Mouse (Mus musculus) thymus, adult 2 months (tissue): ENCODE measurements around the gene Tfeb. TPM values are rescaled to one million over a fixed set of nuclear protein-coding genes. Genes with fewer than 3 reads are reported as not detected.

Experiments used
- DNase-seq: peaks from one replicate; pipeline ENCODE4 v3.0.0; 2021
- H3K27ac ChIP-seq: fragments of 200-500 bp; 2 replicates; pipeline ENCODE4 v1.5.1; 2012; ENCODE audit warnings: low read length, control low read depth; ENCODE audit not compliant: control insufficient read depth, insufficient read depth
- H3K27me3 ChIP-seq: fragments of 200-500 bp; 2 replicates; pipeline ENCODE4 v1.6.1; 2012; ENCODE audit warnings: mild to moderate bottlenecking, low read length, moderate library complexity, mixed read lengths; ENCODE audit not compliant: control insufficient read depth, insufficient read depth
- H3K36me3 ChIP-seq: fragments of 200-500 bp; 2 replicates; pipeline ENCODE4 v1.6.1; 2012; ENCODE audit warnings: mild to moderate bottlenecking, low read length, moderate library complexity; ENCODE audit not compliant: control insufficient read depth, insufficient read depth
- H3K4me1 ChIP-seq: fragments of 200-500 bp; replicated peaks from 2 replicates; pipeline ENCODE4 v1.6.1; 2012; ENCODE audit warnings: low read length; ENCODE audit not compliant: control insufficient read depth, insufficient read depth
- H3K4me3 ChIP-seq: fragments of 200-500 bp; 2 replicates; pipeline ENCODE4 v1.5.1; 2012; ENCODE audit warnings: mild to moderate bottlenecking, low read length, control low read depth, moderate library complexity; ENCODE audit not compliant: control insufficient read depth, insufficient read depth
- CTCF ChIP-seq: fragments of 200-500 bp; IDR thresholded peaks from 2 replicates; pipeline ENCODE4 v1.5.1; 2012; ENCODE audit warnings: mild to moderate bottlenecking, control low read depth, low read length, moderate library complexity, borderline replicate concordance; ENCODE audit not compliant: control insufficient read depth, poor library complexity, insufficient read depth; ENCODE audit errors: extremely low read depth
- POLR2A ChIP-seq: fragments of 200-500 bp; IDR thresholded peaks from 2 replicates; pipeline ENCODE4 v1.6.1; 2012; ENCODE audit warnings: mild to moderate bottlenecking, low read length, control low read depth, moderate library complexity; ENCODE audit not compliant: control insufficient read depth, poor library complexity, insufficient read depth; ENCODE audit errors: extremely low read depth
- WGBS: fragments of 180-500 bp; shearing (Covaris S2); methylation state at CpG from one replicate; pipeline ENCODE4 v1.1.7; 2018; 5-methylcytosine and 5-hydroxymethylcytosine counted together
- polyA plus RNA-seq: library from polyadenylated mRNA; depleted of rRNA; stranded (reverse); fragments of >200 nt; gene quantifications from 2 replicates; pipeline ENCODE4 v1.2.3, GENCODE M21; 2012; rRNA removed

The Tfeb gene
- polyA plus RNA-seq, 1 experiment: 25.3 TPM

DNA sequence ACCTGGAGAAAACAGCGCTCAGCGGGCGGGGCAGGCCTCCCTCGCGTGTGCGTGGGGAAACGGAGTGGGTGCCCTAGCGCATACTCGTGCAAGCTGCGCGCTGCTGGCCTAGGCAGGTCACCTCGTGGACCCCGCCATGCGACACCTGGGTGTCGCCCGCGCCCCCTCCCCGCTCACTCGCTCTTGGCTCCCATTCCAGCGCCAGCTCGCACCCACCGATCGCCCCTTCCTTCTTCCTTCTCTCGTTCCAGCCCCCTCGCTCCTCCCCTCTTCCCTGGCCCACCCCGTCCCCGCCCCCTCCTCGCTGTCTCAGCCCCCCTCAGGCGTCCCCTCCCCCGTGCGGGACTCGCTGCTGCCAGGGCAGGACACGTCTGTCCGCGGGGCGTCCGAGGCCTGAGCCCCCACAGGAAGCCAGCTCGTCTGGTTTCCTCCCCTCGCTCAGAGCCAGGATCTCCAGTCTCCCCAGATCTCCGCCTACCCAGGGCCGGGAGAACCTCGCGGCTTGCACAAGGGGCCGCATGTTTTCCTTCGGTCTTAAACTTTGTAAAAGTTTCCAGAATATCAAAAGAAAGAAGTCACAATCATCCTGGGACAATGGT is 96.3 kb downstream of the Tfeb start:
- peaks cover 23% of the 10 kb centered on the region for H3K4me1 ChIP-seq
- no peak for TF ChIP-seq CTCF
- TF ChIP-seq POLR2A: no peak
- DNase-seq: peak; percentile 24
- peak overlapping the region; percentile 55 for H3K4me3 ChIP-seq
- peaks cover 5% of the 10 kb centered on the region; the same call in 1 of the 2 replicates for H3K27me3 ChIP-seq
- WGBS: 2% methylated on average over 45 of the region's 45 CpGs
- H3K36me3 ChIP-seq: no peaks in the 10 kb centered on the region
- H3K27ac ChIP-seq: no peak overlapping the region

DNA sequence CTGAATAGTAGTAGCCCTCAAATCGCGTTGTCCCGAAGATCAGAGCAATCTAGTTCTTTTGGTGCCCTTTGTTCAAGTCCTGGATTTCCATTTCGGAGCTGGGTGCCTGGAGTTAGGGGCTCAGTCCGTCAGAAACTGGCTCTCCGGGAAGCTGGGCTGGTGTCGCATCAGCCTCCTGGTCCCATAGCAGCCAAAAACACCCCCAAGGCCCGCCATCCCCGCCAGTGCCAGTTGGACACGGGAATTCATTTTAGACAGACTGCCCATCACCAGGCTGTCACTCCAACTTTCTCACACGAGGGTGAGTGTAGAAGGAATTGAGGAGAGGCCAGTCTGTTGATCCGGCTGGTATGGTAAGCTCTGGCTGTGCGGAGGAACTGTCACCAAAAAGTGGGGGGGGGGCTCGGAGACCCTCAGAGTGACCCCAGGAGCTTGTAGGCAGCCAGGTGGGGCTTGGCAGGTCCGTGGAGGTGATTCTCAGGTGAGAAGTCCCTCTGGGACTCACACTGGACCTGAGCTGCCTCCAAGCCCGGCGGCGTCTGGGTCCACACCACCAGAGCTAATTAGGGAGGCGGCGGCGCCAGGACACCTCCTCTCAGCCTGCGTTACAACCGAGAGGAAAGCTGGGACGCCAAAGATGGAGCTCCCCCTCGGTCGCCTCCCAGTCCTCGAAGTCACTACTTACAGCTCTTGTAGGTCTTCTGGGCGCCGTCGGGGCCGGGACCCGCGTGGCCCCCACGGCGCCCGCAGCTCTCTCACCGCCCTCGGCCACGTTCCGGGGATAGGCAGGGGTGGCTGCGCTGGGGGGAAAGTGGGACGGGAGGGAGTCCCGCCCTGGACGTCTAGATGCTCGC is 97.0 kb downstream of the Tfeb start:
- H3K4me3 ChIP-seq: peak overlapping the region; percentile 6; the same call in 1 of the 2 replicates
- 6% methylated on average over 45 of the region's 45 CpGs for WGBS
- H3K4me1 ChIP-seq: peaks cover 23% of the 10 kb centered on the region
- H3K27me3 ChIP-seq: peaks cover 5% of the 10 kb centered on the region; the same call in 1 of the 2 replicates
- TF ChIP-seq POLR2A: no peak
- TF ChIP-seq CTCF: no peak
- no peaks in the 10 kb centered on the region for H3K36me3 ChIP-seq
- H3K27ac ChIP-seq: no peak overlapping the region
- no peak for DNase-seq

DNA sequence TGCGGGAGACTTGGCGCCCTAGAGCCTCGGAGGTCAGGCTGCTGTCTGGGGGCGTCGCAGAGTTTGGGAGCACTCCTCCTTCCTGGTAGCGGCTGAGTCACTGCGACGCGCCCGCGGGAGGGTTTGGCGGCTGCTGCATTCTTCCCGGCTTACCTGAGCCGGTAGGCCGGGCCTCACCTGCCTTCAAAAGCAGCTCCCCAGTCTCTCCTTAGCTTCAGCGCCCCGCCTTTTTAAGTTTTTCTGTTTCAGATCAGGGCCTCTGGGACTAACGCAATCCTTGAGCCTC is 97.6 kb downstream of the Tfeb start, which contains the start of gene Mdfi:
Mdfi (minus strand) TSS at position 210 of the 286 bp plus-strand sequence.
- peaks cover 5% of the 10 kb centered on the region; the same call in 1 of the 2 replicates for H3K27me3 ChIP-seq
- TF ChIP-seq POLR2A (no peak), CTCF (no peak)
- no peak for DNase-seq
- H3K27ac ChIP-seq: no peak within 1 kb of the TSS
- H3K4me3 ChIP-seq: peak within 1 kb of the TSS; percentile 6; the same call in 1 of the 2 replicates
- no peaks in the 10 kb centered on the region for H3K36me3 ChIP-seq
- 14% methylated on average over 18 of the region's 18 CpGs for WGBS
- peaks cover 23% of the 10 kb centered on the region for H3K4me1 ChIP-seq

DNA sequence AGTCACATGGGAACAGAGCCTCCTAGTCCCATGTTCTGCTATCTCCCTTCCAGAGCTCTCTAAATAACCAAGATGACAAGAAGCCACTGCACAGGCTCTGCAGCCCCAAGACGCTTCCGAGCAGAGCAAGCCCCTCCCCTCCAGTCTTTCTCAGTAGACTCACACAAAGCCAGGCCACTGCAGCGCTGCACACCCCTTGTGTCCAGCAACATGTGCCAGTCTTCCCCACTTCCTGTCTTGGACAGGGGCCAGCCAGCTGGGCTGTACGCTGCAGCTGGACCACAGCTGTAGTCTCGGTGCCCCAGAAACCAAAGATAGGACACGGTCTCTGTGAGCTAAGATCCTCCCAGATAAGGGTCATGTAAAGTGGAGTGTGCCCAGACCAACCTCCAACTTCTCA is 101.0 kb downstream of the Tfeb start:
- WGBS: 15% methylated on average over 6 of the region's 6 CpGs
- peaks cover 13% of the 10 kb centered on the region for H3K4me1 ChIP-seq
- no peak overlapping the region for H3K27ac ChIP-seq

DNA sequence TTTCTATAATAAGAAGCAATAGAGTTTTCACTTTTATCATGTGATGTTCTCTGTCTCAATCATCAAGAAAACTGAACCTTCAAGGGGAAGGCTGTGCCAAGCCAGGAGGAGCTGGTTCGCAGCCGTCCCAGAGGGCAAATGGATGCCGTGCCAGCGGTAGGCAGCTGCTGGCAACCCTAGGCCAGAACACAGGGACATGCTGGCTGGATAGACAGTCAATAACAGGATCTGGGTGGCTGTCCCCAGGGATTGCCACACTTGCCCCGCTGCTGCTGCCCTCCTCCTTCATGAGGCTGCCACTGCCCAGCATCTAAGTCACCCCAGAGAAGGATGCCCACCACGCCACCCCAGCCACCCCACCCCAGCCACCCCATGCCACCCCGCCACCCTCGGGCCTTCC is 104.7 kb downstream of the Tfeb start:
- Histone ChIP-seq H3K4me1 (no peaks in the 10 kb centered on the region; the same call in 1 of the 2 replicates), H3K4me3 (no peak overlapping the region), H3K27me3 (no peaks in the 10 kb centered on the region), H3K27ac (no peak overlapping the region), H3K36me3 (no peaks in the 10 kb centered on the region)
- 94% methylated on average over 8 of the region's 8 CpGs for WGBS
- no peak for TF ChIP-seq POLR2A
- no peak for TF ChIP-seq CTCF
- DNase-seq: no peak

More for the DNA sequence above, 101.0 kb downstream of the Tfeb start:
- H3K36me3 ChIP-seq: no peaks in the 10 kb centered on the region
- H3K4me3 ChIP-seq: no peak overlapping the region
- TF ChIP-seq CTCF: no peak
- no peak for TF ChIP-seq POLR2A
- no peak for DNase-seq
- peaks cover 5% of the 10 kb centered on the region; the same call in 1 of the 2 replicates for H3K27me3 ChIP-seq

Other genes with a start within 250 kb of the Tfeb start
- 68.2 and 74.3 TPM in 2 replicates for gene Taf8, start 234.7 kb upstream of the Tfeb start, polyA plus RNA-seq
- gene Ccnd3, start 232.0 kb upstream of the Tfeb start, polyA plus RNA-seq: 1,622 and 2,069 TPM in 2 replicates
- 14.2 and 16.9 TPM in 2 replicates for gene Bysl, start 125.5 kb upstream of the Tfeb start, polyA plus RNA-seq
- 46.1 and 56.4 TPM in 2 replicates for gene Med20, start 125.4 kb upstream of the Tfeb start, polyA plus RNA-seq
- gene Gm20517, start 125.4 kb upstream of the Tfeb start, polyA plus RNA-seq: 2.8 and 4.5 TPM in 2 replicates
- gene Usp49, start 106.3 kb upstream of the Tfeb start, polyA plus RNA-seq: 12.5 and 17.2 TPM in 2 replicates
- gene Tomm6, start 48.6 kb upstream of the Tfeb start, polyA plus RNA-seq: 90.5 and 107 TPM in 2 replicates
- 7.0 and 7.1 TPM in 2 replicates for gene Frs3, start 48.0 kb upstream of the Tfeb start, polyA plus RNA-seq
- 1.0 and 1.4 TPM in 2 replicates for gene Gm21981, start 42.6 kb upstream of the Tfeb start, polyA plus RNA-seq
- gene Prickle4, start 42.3 kb upstream of the Tfeb start, polyA plus RNA-seq: 4.0 and 5.5 TPM in 2 replicates
- gene Pgc, start 10.2 kb upstream of the Tfeb start, polyA plus RNA-seq: 4.4 and 6.0 TPM in 2 replicates
- 18.9 and 19.8 TPM in 2 replicates for gene Mdfi, start 97.7 kb downstream of the Tfeb start, polyA plus RNA-seq
- gene Foxp4, start 187.6 kb downstream of the Tfeb start, polyA plus RNA-seq: 194 and 212 TPM in 2 replicates